Mouse (Mus musculus) C2C12 (cell line): ENCODE data around the gene A930004D18Rik. TPM values are rescaled to one million over a fixed set of nuclear protein-coding genes. Genes with fewer than 3 reads are reported as not detected.
"Not testable (repeated sequence)": the region's sequence is repeated elsewhere in the genome, so short reads cannot be mapped to it uniquely, and the experiment has no call there.

Experiments used
- H3K27me3 ChIP-seq: one replicate; pipeline ENCODE4 v1.6.1; 2011; ENCODE audit not compliant: control insufficient read depth, insufficient read depth, insufficient read length
- H3K36me3 ChIP-seq: one replicate; pipeline ENCODE4 v1.6.1; 2011; ENCODE audit not compliant: control insufficient read depth, insufficient read depth
- H3K4me3 ChIP-seq: one replicate; pipeline ENCODE4 v1.5.1; 2011; ENCODE audit warnings: mild to moderate bottlenecking, control low read depth; ENCODE audit not compliant: poor library complexity, insufficient read depth, severe bottlenecking
- H3K79me2 ChIP-seq: one replicate; pipeline ENCODE4 v1.6.1; 2011; ENCODE audit not compliant: control insufficient read depth, insufficient read depth
- H3K79me3 ChIP-seq: one replicate; pipeline ENCODE4 v1.6.1; 2011; ENCODE audit warnings: low read depth, control low read depth
- H3ac ChIP-seq: one replicate; pipeline ENCODE3; 2011; ENCODE audit warnings: low read depth; ENCODE audit not compliant: control insufficient read depth, insufficient read length
- CEBPB ChIP-seq: IDR thresholded peaks from one replicate; pipeline ENCODE4 v1.6.1; 2011; ENCODE audit warnings: low read depth, mild to moderate bottlenecking, control low read depth, moderate library complexity
- CTCF ChIP-seq: IDR thresholded peaks from one replicate; pipeline ENCODE4 v1.5.1; 2011; ENCODE audit not compliant: control insufficient read depth, insufficient read depth, insufficient read length
- FOSL1 ChIP-seq: IDR thresholded peaks from one replicate; pipeline ENCODE4 v1.8.0; 2011; ENCODE audit warnings: mild to moderate bottlenecking, low read length; ENCODE audit not compliant: poor library complexity, insufficient read depth, severe bottlenecking
- MAX ChIP-seq: IDR thresholded peaks from one replicate; pipeline ENCODE4 v1.6.1; 2011; ENCODE audit warnings: mild to moderate bottlenecking, control low read depth
- MYOD1 ChIP-seq: IDR thresholded peaks from one replicate; pipeline ENCODE4 v1.6.1; 2011; ENCODE audit warnings: low read depth; ENCODE audit not compliant: control insufficient read depth, insufficient read length
- MYOG ChIP-seq: IDR thresholded peaks from one replicate; pipeline ENCODE4 v1.6.1; 2011; ENCODE audit not compliant: control insufficient read depth, insufficient read length; ENCODE audit errors: extremely low read depth
- USF1 ChIP-seq: IDR thresholded peaks from one replicate; pipeline ENCODE4 v1.6.1; 2011; ENCODE audit warnings: low read depth, mild to moderate bottlenecking, control low read depth, moderate library complexity
- microRNA-seq: library from miRNA; unstranded; fragments of <30 nt; microRNA quantifications from one replicate; pipeline ENCODE4, GENCODE M21; 2019; ENCODE audit warnings: borderline microRNAs expressed
- polyA plus RNA-seq: library from polyadenylated mRNA; unstranded; fragments of >200 nt; fragmentation: generic; extraction: Trizol; gene quantifications from one replicate; pipeline ENCODE4 v1.2.1, GENCODE M21; 2012; ENCODE audit warnings: missing spikeins

A930004D18Rik gene
- polyA plus RNA-seq, 1 experiment: 3.9 TPM

DNA sequence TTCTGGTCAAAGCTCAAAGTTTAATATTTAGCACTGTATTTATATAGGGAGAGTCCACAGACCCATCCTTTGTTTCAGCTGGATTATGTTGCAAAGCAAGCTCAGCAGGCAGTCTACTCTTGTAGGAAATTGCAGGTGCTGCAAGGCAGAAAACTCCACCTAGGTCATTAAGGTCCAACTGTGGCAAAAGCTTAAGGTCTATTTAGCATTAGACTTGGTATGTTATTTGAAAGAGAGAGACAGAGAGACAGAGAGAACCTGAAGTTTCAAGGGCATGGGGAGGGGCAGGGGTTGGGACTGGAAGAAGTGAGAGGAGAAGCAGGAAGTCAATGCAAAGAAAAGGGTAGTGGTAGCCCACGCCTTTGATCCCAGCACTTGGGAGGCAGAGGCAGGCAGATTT lies 54.8 kb downstream of the A930004D18Rik start:
- H3K79me2 ChIP-seq: no peaks in the 10 kb centered on the region
- H3ac ChIP-seq: no peak overlapping the region
- no peak overlapping the region for H3K4me3 ChIP-seq
- H3K27me3 ChIP-seq: no peaks in the 10 kb centered on the region
- no peak for TF ChIP-seq MYOD1
- no peaks in the 10 kb centered on the region for H3K36me3 ChIP-seq
- H3K79me3 ChIP-seq: no peaks in the 10 kb centered on the region

DNA sequence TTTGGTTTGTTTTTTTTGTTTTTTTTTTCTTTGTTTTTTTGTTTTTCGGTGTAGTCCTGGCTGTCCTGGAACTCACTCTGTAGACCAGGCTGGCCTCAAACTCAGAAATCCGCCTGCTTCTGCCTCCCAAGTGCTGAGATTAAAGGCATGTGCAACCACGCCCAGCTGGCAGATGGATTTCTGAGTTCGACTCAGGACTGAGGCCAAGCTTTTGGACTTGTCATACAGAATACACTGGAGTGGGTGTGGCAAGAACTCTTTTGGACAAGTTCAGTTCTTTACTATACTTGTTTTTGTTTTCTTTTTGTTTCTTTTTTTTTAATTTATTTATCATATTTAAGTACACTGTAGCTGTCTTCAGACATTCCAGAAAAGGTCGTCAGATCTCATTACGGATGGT lies 58.8 kb downstream of the A930004D18Rik start:
- H3K36me3 ChIP-seq: no peaks in the 10 kb centered on the region
- no peaks in the 10 kb centered on the region for H3K27me3 ChIP-seq
- H3K4me3 ChIP-seq: no peak overlapping the region
- H3K79me3 ChIP-seq: no peaks in the 10 kb centered on the region
- TF ChIP-seq CTCF: no peak
- TF ChIP-seq CEBPB: no peak
- no peak for TF ChIP-seq USF1
- no peak for TF ChIP-seq MAX
- TF ChIP-seq MYOD1: no peak
- no peak for TF ChIP-seq MYOG
- no peak for TF ChIP-seq FOSL1
- H3K79me2 ChIP-seq: no peaks in the 10 kb centered on the region
- no peak overlapping the region for H3ac ChIP-seq

DNA sequence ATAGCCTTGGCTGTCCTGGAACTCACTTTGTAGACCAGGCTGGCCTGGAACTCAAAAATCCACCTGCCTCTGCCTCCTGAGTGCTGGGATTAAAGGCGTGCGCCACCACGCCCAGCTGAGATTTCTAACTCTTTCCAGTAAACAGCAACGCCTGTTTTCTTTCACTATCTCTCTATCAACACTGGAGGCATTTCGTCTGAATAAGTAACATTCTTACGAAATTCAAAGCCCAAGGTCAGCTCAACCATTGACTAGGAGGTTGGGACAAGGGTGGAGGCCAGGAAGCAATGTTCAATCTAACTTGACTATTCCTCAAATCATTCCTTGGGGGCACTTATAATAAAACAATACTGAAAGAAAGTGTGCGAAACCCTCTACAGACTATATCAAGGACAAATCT lies 59.3 kb downstream of the A930004D18Rik start:
- H3K79me3 ChIP-seq, H3K4me3 ChIP-seq, H3K27me3 ChIP-seq, H3K79me2 ChIP-seq, H3K36me3 ChIP-seq, H3ac ChIP-seq: not testable (repeated sequence)

DNA sequence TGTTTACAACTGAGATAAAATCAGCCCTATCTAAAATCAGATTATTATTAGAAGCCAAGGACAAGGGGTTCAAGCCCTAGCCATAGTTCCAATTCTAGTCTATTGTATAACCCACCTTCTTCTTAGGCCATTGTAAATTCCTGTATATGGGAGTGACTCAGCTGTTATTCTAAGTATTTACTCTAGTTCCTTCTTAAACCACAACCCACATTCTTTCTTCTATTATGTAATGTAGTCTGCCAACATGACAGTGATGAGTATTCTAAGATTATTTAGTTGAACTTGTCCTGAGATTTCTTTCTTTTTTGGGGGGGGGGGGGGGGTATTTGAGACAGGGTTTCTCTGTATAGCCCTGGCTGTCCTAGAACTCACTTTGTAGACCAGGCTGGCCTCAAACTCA lies 59.9 kb downstream of the A930004D18Rik start:
- peak; percentile 29 for TF ChIP-seq CEBPB
- not testable (repeated sequence) for H3ac ChIP-seq, H3K4me3 ChIP-seq, H3K36me3 ChIP-seq, H3K79me3 ChIP-seq, H3K27me3 ChIP-seq, H3K79me2 ChIP-seq

DNA sequence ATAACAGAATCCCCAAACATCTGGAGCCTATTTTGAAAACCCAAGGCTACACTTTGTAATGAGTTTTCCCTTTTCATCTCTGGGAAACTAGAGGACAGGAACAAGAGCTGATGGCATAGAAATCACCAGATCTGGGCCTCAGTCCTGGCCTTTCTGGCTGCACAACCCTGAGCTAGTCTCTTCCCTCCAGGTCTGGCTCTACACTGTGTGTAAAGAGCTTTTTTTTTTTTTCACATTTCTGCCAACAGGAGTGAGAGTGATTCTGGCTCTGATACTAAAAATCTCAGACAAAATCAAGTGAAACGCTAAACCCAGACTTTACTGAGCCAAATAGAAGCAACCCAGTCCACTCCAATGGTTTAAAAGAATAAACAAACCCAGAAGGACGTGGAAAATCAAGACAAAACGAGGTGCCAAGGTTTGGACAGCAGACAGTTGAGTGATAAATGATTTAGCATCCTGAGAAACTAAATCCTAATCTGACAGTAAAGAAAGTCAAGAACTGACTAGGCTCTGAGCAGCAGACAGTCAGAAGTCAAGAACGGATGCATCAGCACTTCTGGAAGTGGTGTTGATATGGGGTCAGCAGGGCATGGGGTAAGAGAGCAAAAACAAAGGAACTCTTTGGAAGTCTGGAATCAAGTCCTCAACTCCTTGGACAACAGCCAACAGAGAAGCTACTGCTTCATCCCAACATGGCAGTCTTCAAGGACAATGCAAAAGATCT lies 61.8 kb downstream of the A930004D18Rik start:
- Histone ChIP-seq H3K79me2 (no peaks in the 10 kb centered on the region), H3ac (no peak overlapping the region), H3K27me3 (no peaks in the 10 kb centered on the region), H3K79me3 (no peaks in the 10 kb centered on the region), H3K4me3 (no peak overlapping the region), H3K36me3 (no peaks in the 10 kb centered on the region)
- TF ChIP-seq MYOG (no peak), USF1 (no peak), CTCF (no peak), FOSL1 (no peak), CEBPB (no peak), MAX (no peak), MYOD1 (no peak)

Small RNA genes lying within 50 kb of the gene (microRNA-seq; reads per million reads assigned to microRNA genes)
- 4.4 reads per million, percentile 51 among the genes with 10 or more reads in this experiment for gene Mir7655

Other genes starting within 250 kb of the A930004D18Rik start
- not detected for gene H2al2a, start 40.8 kb downstream of the A930004D18Rik start, polyA plus RNA-seq
- 0.55 TPM for gene Skida1, start 11.3 kb upstream of the A930004D18Rik start, polyA plus RNA-seq
- 10.0 TPM for gene Mllt10, start 17.5 kb upstream of the A930004D18Rik start, polyA plus RNA-seq